Mouse (Mus musculus): Measurements from ENCODE around the gene Mmgt2.
A peak's percentile ranks its signal among the peaks of the same experiment; 100 is the strongest.
"Not testable (repeated sequence)": the region's sequence is repeated elsewhere in the genome, so short reads cannot be mapped to it uniquely, and the experiment has no call there.

Mmgt2 gene

DNA sequence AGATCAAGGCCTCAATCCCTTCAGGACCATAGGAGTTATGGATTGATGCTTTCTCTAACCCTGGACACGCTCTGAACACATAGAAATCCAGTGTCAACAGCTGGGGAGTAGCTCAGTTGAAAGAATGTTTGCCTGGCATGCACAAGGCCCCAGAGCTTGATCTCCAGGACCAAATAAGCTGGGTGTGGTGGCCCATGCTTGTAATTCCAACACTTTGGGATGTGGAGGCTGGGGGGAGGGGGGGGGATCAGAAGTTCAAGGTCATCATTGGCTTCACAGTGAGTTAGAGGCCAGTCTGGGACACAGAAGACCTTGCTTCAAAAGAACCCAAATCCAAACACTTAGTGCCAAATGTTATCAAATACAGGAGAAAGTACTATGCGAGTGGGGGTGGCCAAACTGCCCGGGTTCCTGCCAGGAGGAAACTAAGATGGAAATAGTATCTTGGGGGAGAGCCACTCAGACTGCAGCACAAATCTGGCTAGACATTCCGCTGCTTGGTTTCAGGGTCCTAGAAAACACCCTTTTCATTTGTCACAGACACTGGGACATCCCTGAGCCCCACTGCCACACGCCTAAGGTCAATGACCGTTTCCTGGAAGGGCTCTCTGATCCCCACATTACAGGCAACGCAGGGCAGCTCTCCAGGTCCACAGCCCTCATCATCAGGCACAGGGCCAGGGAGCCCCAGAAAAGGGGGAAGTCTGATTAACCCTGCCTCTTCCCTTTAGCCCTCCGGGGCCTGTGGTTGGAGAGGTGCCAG is 2.6 kb upstream of the Mmgt2 start:
- DNase-seq (ENCODE audit: low spot score) = no peak

DNA sequence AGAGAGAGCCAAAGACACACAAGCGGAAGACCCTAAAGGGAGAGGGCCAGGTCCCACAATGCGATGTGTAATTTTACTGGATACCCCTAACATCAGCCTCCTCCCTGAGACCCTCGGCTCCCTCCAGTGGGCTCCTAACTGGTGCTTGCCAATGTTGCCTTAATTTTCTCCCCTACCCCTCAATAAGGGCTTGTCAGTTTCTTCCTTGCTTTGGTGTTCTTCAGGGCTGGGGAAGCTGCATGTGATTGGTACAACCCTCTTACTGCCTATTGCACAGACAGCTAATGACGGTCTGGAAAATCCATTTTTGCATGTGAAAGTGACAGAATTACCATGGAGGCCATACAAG is 2.0 kb upstream of the Mmgt2 start:
- DNase-seq (ENCODE audit: low spot score) = no peak

DNA sequence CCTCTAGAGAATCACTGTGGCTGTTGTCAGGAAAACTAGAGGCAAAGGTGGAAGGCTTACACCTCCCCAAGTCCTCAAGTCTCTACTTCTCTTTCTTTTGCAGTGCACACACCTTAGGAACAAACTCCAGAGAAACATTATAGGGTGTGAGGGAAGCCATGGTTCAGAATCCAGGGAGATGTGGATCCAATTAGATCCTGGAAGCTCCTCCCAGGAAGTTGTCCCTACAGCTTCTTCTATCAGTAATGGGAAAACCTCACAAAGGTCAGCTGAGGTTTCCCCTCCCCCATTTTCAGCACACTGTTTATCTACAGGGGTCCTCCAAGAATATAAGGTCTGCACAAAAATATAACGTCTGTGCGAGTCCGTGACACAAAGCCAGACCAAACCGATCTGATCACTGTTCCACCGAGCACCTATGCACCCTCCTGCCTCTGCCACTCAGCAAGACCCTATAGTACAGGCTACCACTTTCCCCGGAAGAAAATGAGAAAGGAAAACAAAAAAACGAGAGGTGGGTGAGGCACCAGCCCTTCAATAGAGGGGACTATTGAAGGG is 1.4 kb upstream of the Mmgt2 start:
- DNase-seq (ENCODE audit: low spot score) = no peak

GRCm38 (mm10) chr11:62647661-62648590 is 538 bp upstream of the Mmgt2 start, which contains the start of gene Lrrc75a:
TSS of gene Lrrc75a (minus strand) at chr11:62648523.
- DNase-seq (ENCODE audit: low spot score) = peak; percentile 36

DNA sequence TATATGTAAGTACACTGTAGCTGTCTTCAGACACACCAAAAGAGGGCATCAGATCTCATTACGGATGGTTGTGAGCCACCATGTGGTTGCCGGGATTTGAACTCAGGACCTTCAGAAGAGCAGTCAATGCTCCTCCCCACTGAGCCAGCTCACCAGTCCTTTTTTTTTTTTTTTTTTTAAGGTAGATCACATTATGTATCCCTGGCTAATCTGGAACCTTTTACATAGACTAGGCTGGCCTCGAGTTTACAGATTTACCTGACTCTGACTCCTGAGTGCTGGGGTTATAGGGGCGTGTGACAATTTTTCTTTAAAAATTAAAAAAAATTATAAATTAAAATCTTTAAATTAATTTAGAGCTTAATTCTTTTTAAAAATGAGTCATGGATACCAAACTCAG is 1.3 kb downstream of the Mmgt2 start:
- not testable (repeated sequence) for DNase-seq (ENCODE audit: low spot score)

DNA sequence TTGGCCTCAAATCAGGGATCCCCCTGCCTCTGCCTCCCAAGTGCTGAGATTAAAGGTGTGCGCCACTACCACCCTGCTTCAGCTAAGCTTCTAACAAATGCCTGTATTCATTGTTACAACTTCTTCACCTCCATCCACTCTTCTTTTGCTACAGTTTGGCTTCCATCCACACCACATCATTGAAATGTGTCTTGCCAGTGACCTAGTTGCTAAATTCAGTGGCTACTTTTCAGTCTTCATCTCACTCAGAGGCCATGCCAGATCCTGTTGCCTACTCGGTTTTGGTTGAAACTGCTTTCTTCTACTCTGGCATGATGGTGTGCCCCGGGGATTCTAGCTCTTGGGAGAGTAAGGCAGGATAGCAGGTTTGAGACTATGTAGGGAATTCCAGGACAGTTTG is 3.1 kb downstream of the Mmgt2 start:
- DNase-seq (ENCODE audit: low spot score) = no peak

- no peak for DNase-seq (ENCODE audit: low spot score)
Observed at GRCm38 (mm10) chr11:62652080-62652479, 3.6 kb downstream of the Mmgt2 start.

DNA sequence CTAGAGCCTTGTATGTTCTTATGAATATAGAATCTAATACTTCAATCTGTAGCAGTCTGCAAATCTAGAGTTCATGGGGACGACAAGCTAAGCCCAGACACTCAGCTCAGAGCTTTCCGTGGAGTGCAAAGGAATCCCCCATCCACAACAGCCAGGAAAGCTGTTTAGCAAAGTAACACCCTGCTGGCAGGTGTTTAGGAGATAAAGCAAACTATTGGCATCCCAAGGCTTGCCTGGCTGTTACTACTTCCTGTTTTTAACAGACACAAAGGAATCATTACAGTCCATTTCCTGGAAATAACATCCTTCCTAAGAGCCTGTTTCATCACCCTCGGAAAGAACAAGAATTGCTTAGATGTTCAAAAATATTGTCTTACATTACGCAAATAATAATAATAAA is 12.4 kb downstream of the Mmgt2 start:
- DNase-seq (ENCODE audit: low spot score) = no peak

- no peak for DNase-seq (ENCODE audit: low spot score)
Observed at GRCm38 (mm10) chr11:62664250-62664649, 15.8 kb downstream of the Mmgt2 start.

DNA sequence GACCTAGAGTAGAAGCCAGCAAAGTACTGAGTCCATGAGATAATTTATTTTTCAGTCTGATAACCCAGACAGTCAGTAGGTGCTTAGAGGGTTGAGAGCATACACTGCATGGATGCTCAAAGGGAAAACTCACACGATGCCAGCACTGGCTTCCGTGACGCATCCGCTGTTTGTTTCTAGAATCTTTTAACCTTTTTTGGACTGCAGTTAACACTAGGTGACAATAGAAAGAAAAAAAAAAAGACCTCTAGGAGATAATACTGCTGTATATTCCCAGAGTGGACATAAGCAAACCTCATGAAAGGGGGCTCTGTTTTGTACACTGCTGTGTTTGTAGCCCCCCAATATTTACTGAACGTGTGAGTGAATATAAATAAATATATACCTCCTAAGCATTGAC is 20.5 kb downstream of the Mmgt2 start:
- no peak for DNase-seq (ENCODE audit: low spot score)

- no peak for DNase-seq (ENCODE audit: low spot score)
Observed at GRCm38 (mm10) chr11:62669471-62669870, 21.0 kb downstream of the Mmgt2 start.

- no peak for DNase-seq (ENCODE audit: low spot score)
Observed at GRCm38 (mm10) chr11:62670006-62670405, 21.5 kb downstream of the Mmgt2 start.

DNA sequence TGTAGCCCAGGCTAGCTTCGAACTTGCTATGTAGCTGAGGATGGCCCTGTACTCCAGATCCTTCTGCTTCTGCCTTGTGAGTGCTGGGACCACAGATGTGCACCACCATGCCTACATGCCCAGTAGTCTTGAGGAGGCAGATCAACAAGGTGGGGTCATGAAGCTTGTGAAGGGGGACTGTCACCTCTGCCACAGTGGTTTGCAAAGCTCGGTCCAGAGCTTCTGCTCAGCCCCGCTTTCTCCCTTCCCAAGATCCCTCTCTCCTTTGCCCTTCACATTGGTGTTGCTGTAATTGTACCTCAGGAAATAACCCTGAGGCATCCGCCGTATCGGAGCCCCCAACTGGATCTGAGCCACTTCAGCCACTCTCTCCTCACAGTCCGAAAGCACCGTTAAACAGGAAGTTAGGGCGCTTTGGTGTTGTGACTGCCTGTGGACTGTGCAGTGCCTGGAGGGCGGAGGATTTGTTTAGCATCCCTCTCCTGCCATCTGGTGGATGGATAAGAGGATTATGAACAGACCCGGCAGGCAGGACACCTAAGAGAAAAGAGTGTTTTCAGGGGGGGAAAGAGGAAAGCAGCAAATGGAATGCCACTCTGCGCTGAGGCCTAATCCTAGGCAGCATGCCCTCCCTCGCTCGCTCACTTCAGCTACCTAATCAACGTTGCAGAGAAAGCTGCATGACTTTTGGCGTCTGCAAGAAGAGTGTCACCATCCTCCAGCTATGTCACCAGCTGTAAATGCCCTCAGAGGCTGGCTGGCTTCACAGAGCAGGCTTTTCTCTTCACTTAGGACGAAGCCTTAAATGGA is 27.2 kb downstream of the Mmgt2 start:
- peak; percentile 42 for DNase-seq (ENCODE audit: low spot score)

- no peak for DNase-seq (ENCODE audit: low spot score)
Observed at GRCm38 (mm10) chr11:62676290-62676596, 27.8 kb downstream of the Mmgt2 start.

DNA sequence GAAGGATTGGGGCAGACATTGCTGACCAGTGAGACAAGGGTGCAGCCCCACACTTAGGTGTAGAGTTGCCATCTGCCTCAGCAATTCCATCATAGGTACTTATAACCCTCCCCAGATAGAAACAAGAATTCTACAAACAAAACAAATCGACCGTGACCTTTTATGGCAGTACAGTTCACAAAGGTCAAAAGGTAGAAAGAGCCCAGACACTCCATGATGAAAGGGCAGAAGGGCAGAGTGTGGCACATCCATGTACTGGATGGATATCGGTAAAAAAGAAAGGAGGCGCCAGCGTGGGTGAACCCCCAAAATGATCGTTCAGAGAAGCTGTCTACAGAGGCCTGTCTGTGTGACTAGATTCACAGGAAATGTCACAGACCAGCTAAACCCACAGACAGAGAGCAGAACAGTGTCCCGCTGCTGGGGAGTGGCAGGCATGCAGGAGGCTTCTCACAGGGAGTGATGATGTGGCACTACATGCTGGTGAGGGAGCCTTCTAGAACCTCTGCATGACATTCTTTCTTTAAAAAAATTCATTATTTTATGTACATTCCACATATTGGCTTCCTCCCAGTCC is 30.4 kb downstream of the Mmgt2 start:
- no peak for DNase-seq (ENCODE audit: low spot score)

DNA sequence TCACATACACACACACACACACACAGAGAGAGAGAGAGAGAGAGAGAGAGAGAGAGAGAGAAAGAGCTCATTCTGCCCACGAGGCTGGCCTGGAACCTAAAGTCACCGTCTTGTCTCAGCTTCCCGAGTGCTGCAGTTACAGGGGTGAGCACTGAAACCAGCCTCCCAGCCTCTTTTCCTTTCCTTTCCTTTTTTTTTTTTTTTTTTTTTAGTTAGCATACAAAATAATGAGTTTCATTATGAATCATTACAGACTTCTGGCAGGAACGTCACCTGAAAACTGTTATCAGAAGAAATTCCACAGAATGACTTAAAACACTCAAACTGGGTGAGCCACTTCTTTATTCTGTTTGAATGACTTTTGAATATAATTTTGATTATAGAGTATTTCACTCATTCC is 31.5 kb downstream of the Mmgt2 start:
- DNase-seq (ENCODE audit: low spot score) = no peak

DNA sequence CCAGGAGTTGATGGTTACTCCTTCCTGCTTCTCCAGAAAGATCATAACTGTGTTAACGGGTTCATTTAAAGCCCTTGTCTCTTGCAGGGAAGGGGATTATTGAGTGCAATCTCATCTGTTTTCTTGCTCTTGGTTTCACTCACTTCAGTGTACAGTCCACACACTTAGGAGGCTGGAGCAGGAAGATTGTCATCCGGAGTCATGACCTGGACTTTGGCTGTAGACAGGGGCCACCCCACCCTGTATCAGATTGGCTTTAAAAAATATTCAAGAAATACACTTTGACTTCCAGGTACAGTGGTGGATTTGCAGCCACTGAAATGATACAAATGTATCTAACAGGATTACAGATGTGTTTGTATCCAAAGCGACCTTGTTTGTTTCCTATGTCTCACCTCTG is 43.1 kb downstream of the Mmgt2 start:
- no peak for DNase-seq (ENCODE audit: low spot score)

GRCm38 (mm10) chr11:62693299-62694184 is 45.1 kb downstream of the Mmgt2 start:
- DNase-seq (ENCODE audit: low spot score) = peak; percentile 43

- no peak for DNase-seq (ENCODE audit: low spot score)
Observed at GRCm38 (mm10) chr11:62695126-62695525, 46.7 kb downstream of the Mmgt2 start.

DNA sequence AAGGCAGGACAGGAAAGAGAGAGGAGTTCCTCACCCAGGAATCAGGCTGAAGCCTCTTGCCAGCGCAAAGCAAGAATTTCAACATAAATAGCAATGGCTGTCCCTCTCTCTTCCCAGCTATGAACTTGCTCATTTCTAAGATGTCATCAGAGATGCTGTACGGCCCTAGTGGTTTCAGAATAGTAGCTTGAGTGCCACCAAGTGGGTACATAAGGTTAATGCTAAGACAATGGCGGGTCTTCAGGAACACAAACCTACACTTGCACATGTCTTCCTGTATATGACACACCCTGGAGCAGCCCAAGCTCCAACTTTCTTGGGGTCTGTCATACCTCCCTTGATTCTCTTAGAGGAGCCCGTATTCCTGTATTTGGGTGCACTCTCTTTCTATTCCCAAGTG is 51.3 kb downstream of the Mmgt2 start:
- DNase-seq (ENCODE audit: low spot score) = no peak

DNA sequence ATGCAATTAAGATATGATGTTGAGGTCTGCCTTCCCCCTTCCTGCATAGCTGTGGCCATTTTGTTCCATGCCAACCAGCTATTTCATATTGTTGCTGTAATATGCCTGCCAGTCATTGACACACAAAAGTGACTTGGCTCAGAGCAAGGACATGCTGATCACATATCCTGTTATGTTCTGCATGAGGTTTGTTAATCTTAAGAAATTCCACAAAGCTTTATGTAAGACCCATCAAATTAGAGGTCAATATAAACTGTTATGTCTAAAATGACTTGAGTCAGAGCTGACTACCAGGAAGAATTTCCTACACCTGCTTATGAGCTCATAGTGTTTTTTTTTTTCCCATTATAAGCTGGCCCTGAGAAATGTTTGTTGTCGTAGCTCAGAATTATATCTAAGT is 52.8 kb downstream of the Mmgt2 start:
- no peak for DNase-seq (ENCODE audit: low spot score)
